Mouse (Mus musculus): Measurements from ENCODE around the gene Dock2. TPM values are rescaled to one million over a fixed set of nuclear protein-coding genes. Genes with fewer than 3 reads are reported as not detected.

Dock2 gene
- total RNA-seq, 2 experiments from 2014 or later, result 2.5 to 4.1 TPM

DNA sequence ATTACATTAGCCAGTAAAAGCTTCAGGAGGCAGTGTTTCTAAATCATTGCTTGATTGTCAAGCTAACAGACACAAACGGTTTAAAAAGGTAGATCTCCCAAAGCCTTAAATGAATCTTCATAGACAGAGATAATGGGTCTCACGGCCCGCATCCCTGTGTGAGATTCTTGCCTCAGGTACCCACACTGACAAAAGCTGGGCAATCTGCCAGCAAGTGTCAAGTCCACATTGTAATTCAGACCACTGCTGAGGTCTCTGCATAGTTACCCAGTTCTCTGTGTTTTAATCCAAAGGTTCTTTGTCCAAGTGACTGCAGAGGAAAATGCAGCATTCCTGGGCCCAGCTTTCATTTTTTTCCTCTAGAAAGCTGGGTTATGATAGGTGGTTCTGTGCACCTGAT, 315.1 kb downstream of the Dock2 start:
- no peak for DNase-seq (ENCODE audit: low spot score in 2 of 2)
- intact Hi-C loops (cut with DNase I), result no loop called here

- no peak for DNase-seq (ENCODE audit: low spot score in 2 of 2)
- intact Hi-C loops (cut with DNase I), result no loop called here
Observed at GRCm38 (mm10) chr11:34467056-34467455, 316.6 kb downstream of the Dock2 start.

DNA sequence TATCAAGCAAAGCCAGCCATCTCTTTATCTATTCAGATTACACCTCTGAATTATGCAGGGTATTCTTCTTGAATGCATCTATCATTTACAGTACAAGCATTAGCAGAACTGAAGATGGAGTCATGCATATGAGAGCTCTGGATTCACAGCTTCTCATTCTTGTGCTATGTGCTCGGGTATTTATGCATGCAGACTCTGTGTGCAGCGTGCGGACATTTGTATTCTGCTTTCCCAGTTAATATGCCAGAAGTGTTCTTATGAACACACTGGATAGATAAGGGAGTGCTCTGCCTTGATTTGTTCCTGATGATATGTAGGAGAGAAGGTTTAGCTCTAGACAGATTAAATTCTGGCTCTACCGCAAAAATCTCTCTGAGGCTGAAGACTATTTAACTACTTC, 333.7 kb downstream of the Dock2 start:
- intact Hi-C loops (cut with DNase I), result no loop called here
- no peak for DNase-seq (ENCODE audit: low spot score in 2 of 2)

DNA sequence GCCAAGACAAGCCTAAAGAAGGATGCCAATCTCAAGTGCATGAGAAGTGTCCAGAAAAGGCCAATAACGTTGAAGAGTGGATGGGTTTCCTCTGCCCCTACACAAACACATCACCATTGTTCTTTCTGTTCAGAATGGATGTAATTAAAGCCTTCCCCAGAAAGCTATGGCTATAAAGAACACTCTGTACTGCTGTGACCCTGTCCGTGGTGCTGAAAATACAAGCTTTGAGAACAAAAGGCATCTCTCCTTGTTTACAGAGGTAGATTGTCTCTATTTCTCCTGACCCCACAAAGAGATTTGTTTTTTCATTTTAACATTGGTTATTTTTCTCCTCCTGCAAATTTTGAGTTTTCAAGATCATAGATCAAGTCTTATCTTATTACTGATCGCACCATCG, 335.8 kb downstream of the Dock2 start:
- intact Hi-C loops (cut with DNase I), result no loop called here
- DNase-seq (ENCODE audit: low spot score in 2 of 2), result no peak

DNA sequence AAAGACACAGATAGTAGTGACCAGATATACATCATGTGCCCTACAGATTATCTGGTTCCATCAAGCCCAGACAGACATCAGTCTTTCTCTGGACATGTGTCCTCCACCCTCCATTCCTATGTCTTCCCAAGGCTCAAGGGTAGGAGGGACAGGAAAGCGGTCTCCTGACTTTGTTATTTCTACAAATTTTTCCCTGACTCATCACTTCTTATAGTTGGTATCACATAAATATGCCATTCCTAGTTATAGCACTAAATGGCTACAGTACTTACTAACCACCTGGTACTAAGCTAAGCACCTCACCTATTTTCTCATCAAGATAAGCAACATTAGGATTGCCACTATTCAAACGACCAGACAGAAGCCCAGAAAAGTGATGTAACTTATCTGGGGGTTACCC, 345.3 kb downstream of the Dock2 start:
- intact Hi-C loops (cut with DNase I), result no loop called here

DNA sequence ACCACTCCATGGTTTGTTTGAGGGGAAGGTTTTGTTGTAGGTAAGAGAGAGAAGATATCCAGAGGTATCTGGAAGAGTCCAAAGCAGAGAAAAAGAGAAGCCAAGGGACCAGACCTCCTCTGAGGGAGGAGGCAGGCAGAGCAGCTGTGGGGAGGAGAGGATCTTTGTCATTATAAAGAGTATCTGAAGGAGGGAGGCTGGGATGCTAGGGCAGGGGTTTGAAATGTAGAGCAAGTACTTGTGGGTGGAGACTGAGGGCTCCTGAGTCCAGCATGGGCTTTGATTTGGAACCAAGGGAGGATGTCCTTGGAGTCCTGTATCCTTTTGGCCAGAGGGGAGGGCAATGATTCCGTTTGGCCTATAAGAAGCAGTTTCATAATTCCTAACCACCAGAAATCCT, 346.2 kb downstream of the Dock2 start:
- no peak for DNase-seq (ENCODE audit: low spot score in 2 of 2)
- intact Hi-C loops (cut with DNase I), result no loop called here

More for the DNA sequence above, 345.3 kb downstream of the Dock2 start:
- no peak for DNase-seq (ENCODE audit: low spot score in 2 of 2)

GRCm38 (mm10) chr11:34431978-34432377, 351.7 kb downstream of the Dock2 start:
- no peak for DNase-seq (ENCODE audit: low spot score in 2 of 2)
- intact Hi-C loops (cut with DNase I), result no loop called here

DNA sequence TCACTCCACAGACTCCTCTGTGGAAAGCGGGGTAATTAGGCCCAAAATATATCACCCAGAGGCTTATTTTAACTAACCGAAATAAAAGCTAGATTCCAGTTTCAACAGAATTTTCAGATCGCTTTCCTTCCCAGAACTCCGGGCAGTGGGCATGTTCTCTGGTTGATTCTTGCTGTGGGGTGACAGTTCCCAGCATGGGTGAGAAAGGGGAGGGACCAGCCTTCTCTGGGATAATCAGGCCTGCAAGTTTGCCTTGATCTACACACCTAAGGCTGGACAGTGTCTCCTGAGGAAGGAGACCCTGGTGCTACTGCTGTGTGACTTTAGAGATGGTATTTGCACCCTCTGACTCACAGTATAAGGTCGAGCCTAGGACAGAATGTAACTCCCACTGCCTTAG, 352.3 kb downstream of the Dock2 start:
- intact Hi-C loops (cut with DNase I), result no loop called here
- no peak for DNase-seq (ENCODE audit: low spot score in 2 of 2)

DNA sequence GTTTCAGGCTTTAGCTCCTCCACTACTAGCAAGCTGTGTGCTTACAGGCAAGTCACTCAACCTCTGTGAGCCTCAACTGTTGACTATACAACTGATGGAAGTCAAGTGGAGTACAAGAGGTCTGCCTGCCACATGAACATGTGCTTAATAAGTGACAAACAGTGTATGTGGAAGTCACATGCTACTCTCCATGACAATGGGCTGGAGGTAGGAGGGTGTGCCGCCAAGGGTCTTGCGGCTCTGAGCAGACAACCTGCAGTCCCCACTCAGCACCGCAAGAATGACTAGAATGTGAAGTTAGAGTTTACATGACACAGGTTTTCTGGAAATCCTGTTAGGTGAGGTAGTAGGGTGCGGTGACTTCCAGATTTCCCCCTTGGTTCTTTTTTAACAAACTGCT, 352.8 kb downstream of the Dock2 start:
- intact Hi-C loops (cut with DNase I), result no loop called here
- no peak for DNase-seq (ENCODE audit: low spot score in 2 of 2)

- no peak for DNase-seq (ENCODE audit: low spot score in 2 of 2)
- intact Hi-C loops (cut with DNase I), result no loop called here
Observed at GRCm38 (mm10) chr11:34427212-34427611, 356.5 kb downstream of the Dock2 start.

DNA sequence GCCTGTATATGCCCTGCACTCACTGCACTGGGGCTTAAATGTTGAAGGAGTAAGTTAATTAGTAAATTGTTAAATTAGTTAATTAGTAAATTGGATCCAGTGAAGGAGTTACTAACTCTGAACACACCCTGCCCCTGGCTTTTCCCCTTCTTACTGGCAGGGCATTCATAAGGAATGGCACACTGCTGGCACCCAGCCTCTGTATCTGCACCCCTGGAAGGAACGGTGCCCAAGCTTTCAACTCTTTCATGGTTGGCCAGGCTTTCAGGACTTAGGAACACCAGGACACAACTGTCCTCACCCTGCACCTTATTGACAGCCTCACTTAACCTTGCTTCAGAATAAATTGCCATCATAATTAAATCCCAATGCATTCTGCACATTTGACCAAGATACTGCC, 359.1 kb downstream of the Dock2 start:
- no peak for DNase-seq (ENCODE audit: low spot score in 2 of 2)
- intact Hi-C loops (cut with DNase I), result loop anchor here (5.0 kb wide), 1 partner anchor 107 kb away; no protein-coding TSS in a partner anchor

- DNase-seq (ENCODE audit: low spot score in 2 of 2), result peak; percentile 66 to 70
- intact Hi-C loops (cut with DNase I), result loop anchor here (5.0 kb wide), 1 partner anchor 104 kb away; no protein-coding TSS in a partner anchor
Observed at GRCm38 (mm10) chr11:34421061-34421460, 362.6 kb downstream of the Dock2 start.

- intact Hi-C loops (cut with DNase I), result no loop called here
- no peak for DNase-seq (ENCODE audit: low spot score in 2 of 2)
Observed at GRCm38 (mm10) chr11:34416619-34416979, 367.1 kb downstream of the Dock2 start.

DNA sequence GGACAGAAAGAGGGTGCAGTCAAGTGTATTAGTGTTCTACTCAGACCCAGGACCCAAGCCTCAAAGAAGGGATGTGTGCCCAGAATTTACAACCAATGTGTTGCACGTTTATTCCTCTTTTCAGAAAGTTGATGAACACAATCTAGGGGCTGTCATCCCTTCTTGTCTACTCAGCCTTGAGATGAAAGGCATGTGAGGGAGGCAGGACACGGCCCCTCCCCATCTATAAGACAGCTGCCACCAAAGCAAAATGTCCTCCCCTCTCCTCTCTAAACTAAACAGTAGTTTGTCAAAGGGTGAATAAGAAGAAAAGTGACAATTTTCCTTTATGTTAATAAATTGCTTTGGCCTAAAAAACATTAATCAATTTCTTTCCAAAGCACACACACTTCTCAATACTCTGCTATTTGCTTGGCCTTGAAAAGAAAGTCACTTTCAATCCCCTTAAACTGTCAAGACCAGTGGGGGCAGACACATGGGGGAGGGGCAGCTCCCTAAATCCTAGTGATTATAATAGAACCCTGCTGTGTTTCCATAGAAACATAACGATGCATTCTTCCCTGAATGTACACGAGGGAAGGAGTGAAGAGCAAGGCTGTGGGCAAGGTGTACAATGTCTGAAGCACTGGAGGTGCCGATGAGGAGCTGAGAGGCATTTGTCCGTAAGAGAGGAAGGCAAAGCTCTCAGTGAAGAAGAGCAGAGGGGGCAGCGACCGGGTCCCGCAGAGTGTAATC, 367.6 kb downstream of the Dock2 start:
- intact Hi-C loops (cut with DNase I), result no loop called here
- DNase-seq (ENCODE audit: low spot score in 2 of 2), result no peak

- intact Hi-C loops (cut with DNase I), result no loop called here
- DNase-seq (ENCODE audit: low spot score in 2 of 2), result no peak
Observed at GRCm38 (mm10) chr11:34406850-34407249, 376.8 kb downstream of the Dock2 start.

GRCm38 (mm10) chr11:34406309-34406708, 377.4 kb downstream of the Dock2 start:
- intact Hi-C loops (cut with DNase I), result no loop called here
- DNase-seq (ENCODE audit: low spot score in 2 of 2), result no peak

GRCm38 (mm10) chr11:34405311-34405710, 378.4 kb downstream of the Dock2 start:
- no peak for DNase-seq (ENCODE audit: low spot score in 2 of 2)
- intact Hi-C loops (cut with DNase I), result no loop called here

GRCm38 (mm10) chr11:34401343-34401742, 382.3 kb downstream of the Dock2 start:
- intact Hi-C loops (cut with DNase I), result no loop called here
- DNase-seq (ENCODE audit: low spot score in 2 of 2), result no peak

DNA sequence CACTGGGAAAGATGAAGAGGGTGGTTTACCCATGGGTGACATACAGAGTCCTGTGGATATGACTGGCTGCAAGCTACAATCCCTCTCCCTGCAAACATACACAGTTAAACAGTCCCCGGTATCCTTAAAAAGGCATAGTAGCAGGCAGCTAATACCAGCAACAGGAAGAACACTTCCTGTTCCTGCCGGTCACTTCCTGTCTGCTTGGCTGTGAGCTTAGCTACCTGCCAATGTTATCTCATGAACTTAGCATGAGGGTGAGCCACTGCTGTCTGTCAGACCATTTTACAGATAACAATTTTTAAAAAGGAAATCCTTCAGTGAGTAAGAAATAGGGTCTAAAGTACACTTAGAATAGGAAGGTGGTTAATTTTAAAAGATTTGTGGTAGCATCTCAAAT, 385.1 kb downstream of the Dock2 start:
- intact Hi-C loops (cut with DNase I), result no loop called here
- DNase-seq (ENCODE audit: low spot score in 2 of 2), result no peak

DNA sequence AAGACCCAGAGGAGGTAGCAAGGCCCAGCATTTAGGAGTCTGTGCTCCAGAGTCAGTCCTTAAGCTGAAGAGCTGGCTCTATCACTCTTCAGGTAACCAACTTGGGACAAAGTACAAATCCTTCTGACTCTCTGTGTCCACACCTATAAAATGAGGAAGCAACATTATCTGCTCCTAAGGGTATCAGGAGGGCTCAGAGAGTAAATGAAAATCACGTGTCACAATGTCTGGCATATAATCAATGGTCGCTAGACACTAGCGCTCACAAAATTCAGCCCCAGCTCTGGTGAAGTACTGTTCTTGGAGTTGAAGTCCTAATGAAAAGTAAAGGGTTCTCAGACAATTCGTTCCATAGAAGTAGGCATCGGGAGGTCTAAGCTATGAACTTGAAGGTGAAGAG, 386.0 kb downstream of the Dock2 start:
- no peak for DNase-seq (ENCODE audit: low spot score in 2 of 2)
- intact Hi-C loops (cut with DNase I), result no loop called here

- no peak for DNase-seq (ENCODE audit: low spot score in 2 of 2)
- intact Hi-C loops (cut with DNase I), result no loop called here
Observed at GRCm38 (mm10) chr11:34395802-34396201, 387.9 kb downstream of the Dock2 start.

DNA sequence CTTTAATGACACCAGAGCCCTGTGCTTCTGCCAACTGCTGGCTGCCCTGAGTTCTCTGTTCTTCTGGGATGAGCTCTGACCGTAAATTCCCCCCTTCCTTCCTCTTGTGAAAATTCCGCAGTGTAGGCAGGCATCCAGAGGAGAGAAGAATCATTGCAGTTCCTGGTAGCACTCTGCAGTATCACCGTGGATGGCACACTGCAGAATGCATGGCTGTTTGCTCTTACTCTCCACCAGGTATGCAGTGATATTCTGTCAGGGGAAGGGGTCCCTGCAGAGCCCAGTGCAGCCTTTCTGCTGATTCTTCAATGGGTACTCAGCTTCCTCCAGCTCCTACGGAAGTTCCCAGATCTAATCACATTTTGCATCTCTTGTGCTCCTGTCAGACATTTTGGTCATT, 391.6 kb downstream of the Dock2 start:
- no peak for DNase-seq (ENCODE audit: low spot score in 2 of 2)
- intact Hi-C loops (cut with DNase I), result no loop called here

Measured in left cerebral cortex, postnatal 36 days (tissue).